Mouse (Mus musculus): Measurements from ENCODE around the gene Pdcd5.

DNA sequence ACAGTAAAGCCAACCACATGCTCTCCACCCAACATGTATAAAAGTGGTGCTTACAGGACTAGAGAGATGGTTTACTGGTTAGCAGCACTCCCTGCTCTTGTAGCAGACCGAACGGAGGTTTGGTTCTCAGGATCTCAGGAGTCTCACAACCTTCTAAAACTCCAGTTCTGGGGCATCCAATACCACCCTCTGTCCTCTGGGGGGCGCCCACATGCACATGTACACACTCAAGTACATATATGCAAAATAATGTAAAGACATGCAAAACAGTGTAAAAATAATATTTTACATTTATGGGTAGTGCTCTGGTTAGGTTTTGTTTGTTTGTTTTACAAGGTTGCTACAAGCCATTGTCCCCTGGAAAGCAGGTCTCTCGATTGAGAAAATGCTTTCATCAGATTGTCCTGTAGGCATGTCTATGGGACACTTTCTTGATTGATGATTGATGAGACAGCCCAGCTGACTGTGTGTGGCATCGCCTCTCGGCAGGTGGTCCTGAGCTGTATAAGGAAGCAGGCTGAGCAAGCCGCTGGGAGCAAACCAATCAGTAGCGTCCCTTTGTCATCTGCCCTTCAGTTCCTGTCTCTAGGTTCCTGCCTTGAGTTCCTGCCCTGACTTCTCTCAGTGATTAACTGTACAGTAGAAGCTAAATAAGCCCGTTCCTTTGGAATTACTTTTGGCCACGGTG lies 4.4 kb upstream of the Pdcd5 start:
- TF ChIP-seq POLR2A (IDR thresholded peaks at IDR 0.05; ENCODE audit: low read depth, low read length) (no peak), CTCF (IDR thresholded peaks at IDR 0.05; ENCODE audit: extremely low read depth, insufficient read depth, insufficient read length, insufficient replicate concordance) (no peak)
